ENCODE assay signal across 20 mouse cellular contexts in the genomic region with DNA sequence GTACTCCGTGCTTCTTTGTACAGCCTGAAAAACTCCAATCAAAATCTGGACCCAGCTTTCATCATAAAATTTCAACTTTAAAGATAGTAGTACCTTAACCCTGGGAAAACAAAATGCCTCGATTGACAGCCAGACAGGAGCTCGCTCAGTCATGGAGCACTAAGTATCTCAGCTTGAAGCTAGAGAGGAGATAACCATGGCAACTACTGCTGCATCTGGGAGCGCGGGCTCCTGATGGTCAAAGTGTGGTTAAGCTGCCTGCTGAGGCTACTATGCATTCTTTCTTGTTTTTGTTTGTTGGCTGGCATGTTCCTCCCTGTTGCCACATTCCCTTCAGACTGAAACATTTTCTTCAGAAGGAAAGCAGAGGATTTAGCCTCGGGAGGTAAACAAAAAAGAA. TPM values are rescaled to one million over a fixed set of nuclear protein-coding genes. Genes with fewer than 3 reads are reported as not detected.
DNase-seq lines count a peak whose midpoint lies in the region; ATAC-seq and TF ChIP-seq lines count a peak whose summit lies in the region.
"Had no signal": no experiment of that assay in that cellular context is flagged by ENCODE, and none has a peak within 500 bp of the region (broad histone marks: within the 10 kb centered on the region; RNA-seq: fewer than 3 reads in every experiment).

No protein-coding gene starts in this region.

- no peak for DNase-seq in forebrain, postnatal 0 days
- peak; percentile 6 for DNase-seq in retina, postnatal 1 day
- no peak for DNase-seq in thymus, adult 18-20 months
- no peak for DNase-seq in cerebellum, postnatal 14 days
- DNase-seq in liver, postnatal 0 days = no peak
- DNase-seq: adrenal gland, postnatal 14 days; cerebellum, adult 11 months; cerebellum, postnatal 10 days; heart, postnatal 36 days; liver, embryonic 13.5 days; lung, postnatal 4 days had no signal

- no peak for TF ChIP-seq CTCF in forebrain, postnatal 0 days (IDR thresholded peaks at IDR 0.05; ENCODE audit: low read depth)
- no peak for TF ChIP-seq CTCF in liver, postnatal 0 days (IDR thresholded peaks at IDR 0.05; ENCODE audit: low read depth)

- 49% methylated on average over 6 of the region's 6 CpGs for WGBS in neural tube, embryonic 14.5 days
- 49% methylated on average over 6 of the region's 6 CpGs for WGBS in neural tube, embryonic 15.5 days
- 27% methylated on average over 6 of the region's 6 CpGs for WGBS in forebrain, postnatal 0 days
- WGBS in midbrain, embryonic 12.5 days = 23% methylated on average over 6 of the region's 6 CpGs
- 67% methylated on average over 6 of the region's 6 CpGs for WGBS in liver, postnatal 0 days (ENCODE audit: insufficient replicate concordance)

- TF ChIP-seq EP300 in liver, postnatal 0 days (IDR thresholded peaks at IDR 0.05; ENCODE audit: low read depth) = no peak

- no peaks in the 10 kb centered on the region for H3K4me1 ChIP-seq in neural tube, embryonic 14.5 days (ENCODE audit: control insufficient read depth, insufficient read depth, low read length)
- H3K4me1 ChIP-seq in neural tube, embryonic 15.5 days = no peaks in the 10 kb centered on the region
- no peaks in the 10 kb centered on the region for H3K4me1 ChIP-seq in forebrain, postnatal 0 days (ENCODE audit: insufficient read depth)
- H3K4me1 ChIP-seq in midbrain, embryonic 12.5 days = 0 out of 2 replicates have a peak, but pooled peaks cover 2% of the 10 kb centered on the region
- no peaks in the 10 kb centered on the region for H3K4me1 ChIP-seq in liver, postnatal 0 days (ENCODE audit: insufficient read depth)
- H3K4me1 ChIP-seq: embryonic facial prominence, embryonic 10.5 days; heart, embryonic 13.5 days; intestine, embryonic 15.5 days; limb, embryonic 13.5 days; liver, embryonic 13.5 days; lung, embryonic 15.5 days had no signal

- H3K9ac ChIP-seq in neural tube, embryonic 14.5 days (replicated peaks; ENCODE audit: low read depth, low read length) = no peak overlapping the region
- no peak overlapping the region for H3K9ac ChIP-seq in neural tube, embryonic 15.5 days (replicated peaks)
- H3K9ac ChIP-seq in forebrain, postnatal 0 days = no peak overlapping the region
- no peak overlapping the region for H3K9ac ChIP-seq in midbrain, embryonic 12.5 days (replicated peaks)
- H3K9ac ChIP-seq in liver, postnatal 0 days (replicated peaks) = no peak overlapping the region
- H3K9ac ChIP-seq: heart, embryonic 13.5 days; intestine, embryonic 15.5 days; limb, embryonic 13.5 days; liver, embryonic 13.5 days; lung, embryonic 15.5 days had no signal

- H3K4me2 ChIP-seq in neural tube, embryonic 14.5 days (ENCODE audit: low read depth, low read length) = no peak overlapping the region
- no peak overlapping the region for H3K4me2 ChIP-seq in neural tube, embryonic 15.5 days
- H3K4me2 ChIP-seq in forebrain, postnatal 0 days (ENCODE audit: low read depth) = no peak overlapping the region
- no peak overlapping the region for H3K4me2 ChIP-seq in midbrain, embryonic 12.5 days (replicated peaks)
- H3K4me2 ChIP-seq in liver, postnatal 0 days (ENCODE audit: low read depth, low read length) = no peak overlapping the region
- H3K4me2 ChIP-seq: heart, embryonic 13.5 days; intestine, embryonic 15.5 days; limb, embryonic 13.5 days; liver, embryonic 13.5 days; lung, embryonic 15.5 days had no signal

- H3K36me3 ChIP-seq in neural tube, embryonic 14.5 days (ENCODE audit: control insufficient read depth, insufficient read depth, low read length) = no peaks in the 10 kb centered on the region
- H3K36me3 ChIP-seq in neural tube, embryonic 15.5 days = no peaks in the 10 kb centered on the region
- H3K36me3 ChIP-seq in forebrain, postnatal 0 days (ENCODE audit: insufficient read depth) = no peaks in the 10 kb centered on the region
- no peaks in the 10 kb centered on the region for H3K36me3 ChIP-seq in midbrain, embryonic 12.5 days
- H3K36me3 ChIP-seq in liver, postnatal 0 days (replicated peaks; ENCODE audit: insufficient read depth, low read length) = no peaks in the 10 kb centered on the region
- H3K36me3 ChIP-seq: embryonic facial prominence, embryonic 10.5 days; heart, embryonic 13.5 days; intestine, embryonic 15.5 days; limb, embryonic 13.5 days; liver, embryonic 13.5 days; lung, embryonic 15.5 days had no signal

- peak; percentile 49; the same call in 1 of the 2 replicates for ATAC-seq in neural tube, embryonic 14.5 days (ENCODE audit: low read depth)
- no peak for ATAC-seq in neural tube, embryonic 15.5 days (ENCODE audit: low FRiP score)
- ATAC-seq in forebrain, postnatal 0 days = peak; percentile 36; the same call in 1 of the 2 replicates
- ATAC-seq in midbrain, embryonic 12.5 days (ENCODE audit: low FRiP score, low read depth) = peak; percentile 71; the same call in 1 of the 2 replicates
- no peak for ATAC-seq in liver, postnatal 0 days
- ATAC-seq: intestine, embryonic 15.5 days had no signal

- H3K27ac ChIP-seq in neural tube, embryonic 14.5 days (ENCODE audit: low read depth, low read length) = no peak overlapping the region
- H3K27ac ChIP-seq in neural tube, embryonic 15.5 days (replicated peaks) = no peak overlapping the region
- no peak overlapping the region for H3K27ac ChIP-seq in forebrain, postnatal 0 days (ENCODE audit: low read depth, low read length)
- H3K27ac ChIP-seq in midbrain, embryonic 12.5 days (replicated peaks) = no peak overlapping the region
- no peak overlapping the region for H3K27ac ChIP-seq in liver, postnatal 0 days (ENCODE audit: low read depth)
- H3K27ac ChIP-seq: embryonic facial prominence, embryonic 10.5 days; heart, embryonic 13.5 days; intestine, embryonic 15.5 days; limb, embryonic 13.5 days; liver, embryonic 13.5 days; lung, embryonic 15.5 days had no signal

- H3K9me3 ChIP-seq in neural tube, embryonic 14.5 days (ENCODE audit: control insufficient read depth, low read length) = no peaks in the 10 kb centered on the region
- H3K9me3 ChIP-seq in neural tube, embryonic 15.5 days (replicated peaks) = no peaks in the 10 kb centered on the region
- no peaks in the 10 kb centered on the region for H3K9me3 ChIP-seq in forebrain, postnatal 0 days (ENCODE audit: low read length)
- H3K9me3 ChIP-seq in midbrain, embryonic 12.5 days = no peaks in the 10 kb centered on the region
- no peaks in the 10 kb centered on the region for H3K9me3 ChIP-seq in liver, postnatal 0 days (ENCODE audit: low read length)
- H3K9me3 ChIP-seq: embryonic facial prominence, embryonic 10.5 days; heart, embryonic 13.5 days; intestine, embryonic 15.5 days; limb, embryonic 13.5 days; liver, embryonic 13.5 days; lung, embryonic 15.5 days had no signal

- no peaks in the 10 kb centered on the region for H3K27me3 ChIP-seq in neural tube, embryonic 14.5 days (ENCODE audit: control insufficient read depth, insufficient read depth, low read length)
- no peaks in the 10 kb centered on the region for H3K27me3 ChIP-seq in neural tube, embryonic 15.5 days (replicated peaks)
- H3K27me3 ChIP-seq in forebrain, postnatal 0 days (ENCODE audit: insufficient read depth, low read length) = no peaks in the 10 kb centered on the region
- no peaks in the 10 kb centered on the region for H3K27me3 ChIP-seq in midbrain, embryonic 12.5 days
- H3K27me3 ChIP-seq in liver, postnatal 0 days (ENCODE audit: insufficient read depth, low read length) = no peaks in the 10 kb centered on the region
- H3K27me3 ChIP-seq: heart, embryonic 13.5 days; intestine, embryonic 15.5 days; limb, embryonic 13.5 days; liver, embryonic 13.5 days; lung, embryonic 15.5 days had no signal

- no peak overlapping the region for H3K4me3 ChIP-seq in neural tube, embryonic 14.5 days (ENCODE audit: low read depth, low read length)
- H3K4me3 ChIP-seq in neural tube, embryonic 15.5 days (replicated peaks) = no peak overlapping the region
- H3K4me3 ChIP-seq in forebrain, postnatal 0 days (ENCODE audit: low read depth, low read length) = no peak overlapping the region
- no peak overlapping the region for H3K4me3 ChIP-seq in midbrain, embryonic 12.5 days
- H3K4me3 ChIP-seq in liver, postnatal 0 days (ENCODE audit: low read depth, low read length) = no peak overlapping the region
- H3K4me3 ChIP-seq: embryonic facial prominence, embryonic 10.5 days; heart, embryonic 13.5 days; intestine, embryonic 15.5 days; limb, embryonic 13.5 days; liver, embryonic 13.5 days; lung, embryonic 15.5 days had no signal

RNA-seq across cellular contexts. Expression of a gene that starts 12.3 kb away (rescaled TPM):
- polyA plus RNA-seq in neural tube, embryonic 14.5 days (2014; fragmentation: Nextera tagmentation; extraction: Ambion mirVana) = 4.3 TPM in 2 replicates
- polyA plus RNA-seq in neural tube, embryonic 15.5 days (2015; fragmentation: Nextera tagmentation; extraction: Ambion mirVana) = 5.0 and 6.0 TPM in 2 replicates
- 2.6 and 3.6 TPM in 2 replicates for total RNA-seq in forebrain, postnatal 0 days (2014; rRNA removed)
- 3.4 and 4.5 TPM in 2 replicates for polyA plus RNA-seq in forebrain, postnatal 0 days (2015; fragmentation: Nextera tagmentation; extraction: Ambion mirVana)
- 10.1 and 13.0 TPM in 2 replicates for polyA plus RNA-seq in midbrain, embryonic 12.5 days (2016; fragmentation: Nextera tagmentation; extraction: Ambion mirVana)
- polyA plus RNA-seq in liver, postnatal 0 days (2015; fragmentation: Nextera tagmentation; extraction: Ambion mirVana) = 3.6 and 3.7 TPM in 2 replicates
- total RNA-seq: granulocyte monocyte progenitor cell, adult 5-6 weeks had no signal

Comparison
In these comparisons a context has a peak if more than half of its experiments do, and no peak if none do; other contexts are left out.
1. ATAC-seq: peak in neural tube, embryonic 14.5 days (single experiment), forebrain, postnatal 0 days (single experiment) and midbrain, embryonic 12.5 days (single experiment); none in neural tube, embryonic 15.5 days (single experiment) and liver, postnatal 0 days (single experiment).